Mouse (Mus musculus) T-helper 2 cell (primary cell): Measurements from ENCODE around the gene Casc1.

Experiments used
- in situ Hi-C: fragments of 300-600 bp; cut with MboI, MseI; formaldehyde crosslinking; loops from one replicate; pipeline ENCODE4 v1.15.1; 2025; ENCODE audit warnings: high pct_unique_total_duplicates

The Casc1 gene

GRCm38 (mm10) chr6:145210816-145211338, at the start of gene Casc1, which contains the start of gene Etfrf1:
Gene Casc1 (minus strand): TSS chr6:145211005.
Gene Etfrf1 (plus strand): TSS chr6:145211134.
- in situ Hi-C loops: loop anchor here (10.0 kb wide), 1 partner anchor 134 kb away; no protein-coding TSS in a partner anchor

GRCm38 (mm10) chr6:145256701-145257073, 45.9 kb upstream of the Casc1 start:
- in situ Hi-C loops: loop anchor here (5.0 to 25.0 kb wide), 2 partner anchors 41 to 1256 kb away; partner anchors contain the start of gene Itpr2

GRCm38 (mm10) chr6:145255952-145256700, 45.3 kb upstream of the Casc1 start:
- in situ Hi-C loops: loop anchor here (5.0 to 25.0 kb wide), 2 partner anchors 41 to 1256 kb away; partner anchors contain the start of gene Itpr2

- in situ Hi-C loops: loop anchor here (25.0 kb wide), 1 partner anchor 1261 kb away; the partner anchor contains the start of gene Itpr2
These were observed 40.0 kb upstream of the Casc1 start for GRCm38 (mm10) chr6:145250820-145251219.

GRCm38 (mm10) chr6:145250185-145250791, 39.5 kb upstream of the Casc1 start, which contains the start of gene Kras:
Gene Kras (minus strand): TSS chr6:145250239.
- in situ Hi-C loops: loop anchor here (25.0 kb wide), 1 partner anchor 1262 kb away; the partner anchor contains the start of gene Itpr2

- in situ Hi-C loops: loop anchor here (5.0 to 25.0 kb wide), 2 partner anchors 93 to 1263 kb away; partner anchors contain the start of gene Itpr2
These were observed 38.7 kb upstream of the Casc1 start for GRCm38 (mm10) chr6:145249291-145250184.

- in situ Hi-C loops: loop anchor here (5.0 kb wide), 1 partner anchor 94 kb away; no protein-coding TSS in a partner anchor
These were observed 37.1 kb upstream of the Casc1 start for GRCm38 (mm10) chr6:145247886-145248285.

- in situ Hi-C loops: loop anchor here (5.0 kb wide), 1 partner anchor 95 kb away; no protein-coding TSS in a partner anchor
These were observed 36.0 kb upstream of the Casc1 start for GRCm38 (mm10) chr6:145246841-145247240.

GRCm38 (mm10) chr6:145242521-145242920, 31.7 kb upstream of the Casc1 start:
- in situ Hi-C loops: no loop called here

GRCm38 (mm10) chr6:145240285-145240684, 29.5 kb upstream of the Casc1 start:
- in situ Hi-C loops: no loop called here

GRCm38 (mm10) chr6:145237148-145237547, 26.3 kb upstream of the Casc1 start:
- in situ Hi-C loops: no loop called here

GRCm38 (mm10) chr6:145235367-145235766, 24.6 kb upstream of the Casc1 start:
- in situ Hi-C loops: no loop called here

GRCm38 (mm10) chr6:145234391-145234790, 23.6 kb upstream of the Casc1 start:
- in situ Hi-C loops: no loop called here

- in situ Hi-C loops: no loop called here
These were observed 15.5 kb upstream of the Casc1 start for GRCm38 (mm10) chr6:145226296-145226695.

GRCm38 (mm10) chr6:145224246-145224645, 13.4 kb upstream of the Casc1 start:
- in situ Hi-C loops: no loop called here

- in situ Hi-C loops: loop anchor here (10.0 kb wide), 1 partner anchor 129 kb away; no protein-coding TSS in a partner anchor
These were observed 5.0 kb upstream of the Casc1 start for GRCm38 (mm10) chr6:145215826-145216225.

GRCm38 (mm10) chr6:145213916-145214315, 3.1 kb upstream of the Casc1 start:
- in situ Hi-C loops: loop anchor here (10.0 kb wide), 1 partner anchor 131 kb away; no protein-coding TSS in a partner anchor

- in situ Hi-C loops: loop anchor here (10.0 kb wide), 1 partner anchor 133 kb away; no protein-coding TSS in a partner anchor
These were observed 836 bp upstream of the Casc1 start for GRCm38 (mm10) chr6:145211376-145212305.

GRCm38 (mm10) chr6:145210056-145210680, 637 bp downstream of the Casc1 start:
- in situ Hi-C loops: loop anchor here (10.0 kb wide), 1 partner anchor 135 kb away; no protein-coding TSS in a partner anchor
